In genomic region chr9:62536655-62537631, GRCm38 (mm10) we compare ENCODE assay signal across 8 mouse cellular contexts. TPM values are rescaled to one million over a fixed set of nuclear protein-coding genes. Genes with fewer than 3 reads are reported as not detected.
DNase-seq lines count a peak whose midpoint lies in the region; ATAC-seq and TF ChIP-seq lines count a peak whose summit lies in the region.

Gene Coro2b (minus strand): TSS chr9:62537044.

- H3K27me3 ChIP-seq in cerebellum, adult 2 months (ENCODE audit: control insufficient read depth, insufficient read depth, low read length), result no peaks in the 10 kb centered on the region
- H3K27me3 ChIP-seq in lung, embryonic 15.5 days, result no peaks in the 10 kb centered on the region

- TF ChIP-seq POLR2A in cerebellum, adult 2 months (IDR thresholded peaks at IDR 0.05; ENCODE audit: borderline replicate concordance, insufficient read depth, low read length), result no peak

- peaks cover 63% of the 10 kb centered on the region for H3K4me1 ChIP-seq in cerebellum, adult 2 months (ENCODE audit: control insufficient read depth, insufficient read depth, low read length)
- H3K4me1 ChIP-seq in lung, embryonic 15.5 days, result peaks cover 71% of the 10 kb centered on the region

- no peak; the same call in 1 of the 2 replicates for TF ChIP-seq CTCF in cerebellum, adult 2 months (IDR thresholded peaks at IDR 0.05; ENCODE audit: borderline replicate concordance, insufficient read depth, low read depth, low read length)

- WGBS in cerebellum, adult 2 months, result under 1% methylated on average over 73 of the region's 74 CpGs
- 1% methylated on average over 70 of the region's 74 CpGs for WGBS in lung, embryonic 15.5 days

- H3K9me3 ChIP-seq in lung, embryonic 15.5 days, result no peaks in the 10 kb centered on the region

- peak within 1 kb of the TSS; percentile 94 for H3K4me2 ChIP-seq in lung, embryonic 15.5 days

- H3K4me3 ChIP-seq in cerebellum, adult 2 months (replicated peaks; ENCODE audit: insufficient read depth, low read depth, low read length), result peak within 1 kb of the TSS; percentile 77
- peak within 1 kb of the TSS; percentile 76 for H3K4me3 ChIP-seq in lung, embryonic 15.5 days

- H3K9ac ChIP-seq in lung, embryonic 15.5 days, result peak within 1 kb of the TSS; percentile 74

- ATAC-seq in hematopoietic stem cell, adult 5-6 weeks (replicated peaks in 1 of 2; ENCODE audit: insufficient read depth in 1 of 2, low FRiP score in 2 of 2, low TSS enrichment in 1 of 2, low read depth in 1 of 2, poor library complexity in 2 of 2, severe bottlenecking in 2 of 2), result peak; percentile 13 to 20; a peak in 1 of 4 replicates
- peak; percentile 67 for ATAC-seq in lung, embryonic 15.5 days (ENCODE audit: borderline replicate concordance, extremely low read depth, low FRiP score, low TSS enrichment)

- peak within 1 kb of the TSS; percentile 98 for H3K27ac ChIP-seq in cerebellum, adult 2 months (ENCODE audit: insufficient read depth, low read length)
- H3K27ac ChIP-seq in lung, embryonic 15.5 days, result peak within 1 kb of the TSS; percentile 96

- peak; percentile 20 for DNase-seq in NIH3T3 (ENCODE audit: low read depth)
- DNase-seq in cerebellum, adult 2 months, result peak; percentile 84 to 87
- DNase-seq in forelimb bud, embryonic 11.5 days (ENCODE audit: low read depth, low spot score), result peak; percentile 42
- peak in 1 of 2 experiments; percentile 71 for DNase-seq in layer of hippocampus, adult 8-10 months (ENCODE audit: low spot score in 2 of 2)
- peak; percentile 85 to 86 for DNase-seq in right cerebral cortex, postnatal 10 days (ENCODE audit: low spot score in 2 of 2)
- peak; percentile 54 for DNase-seq in yolk sac, embryonic 10.5 days (ENCODE audit: low spot score)

- no peaks in the 10 kb centered on the region for H3K36me3 ChIP-seq in lung, embryonic 15.5 days

RNA-seq across cellular contexts. Expression of gene Coro2b, which starts in this region (rescaled TPM):
- 210 and 244 TPM in 2 replicates for polyA plus RNA-seq in cerebellum, adult 2 months (2012; rRNA removed)
- total RNA-seq in hematopoietic stem cell, adult 5-6 weeks (2017), result 1.9 and 2.1 TPM in 2 replicates
- total RNA-seq in layer of hippocampus, adult 8-10 months (2022), result 100 to 1,000 TPM; 201 to 245 (median 216) TPM
- polyA plus RNA-seq in lung, embryonic 15.5 days (2015; fragmentation: Nextera tagmentation; extraction: Ambion mirVana), result 20.5 and 22.8 TPM in 2 replicates

Comparison
In these comparisons a context has a peak if more than half of its experiments do, and no peak if none do; other contexts are left out.
1. RNA of gene Coro2b (total RNA-seq): 201 to 245 TPM in layer of hippocampus, adult 8-10 months; 1.9 to 2.1 TPM in hematopoietic stem cell, adult 5-6 weeks; every median in the first group is over 10 times any median in the second.